Mouse (Mus musculus): ENCODE data around the gene Ripor2.

Gene Ripor2

GRCm38 (mm10) chr13:24584841-24585240, 2.9 kb downstream of the Ripor2 start:
- no peak for DNase-seq

- no peak for DNase-seq
Observed at GRCm38 (mm10) chr13:24585369-24585768, 3.4 kb downstream of the Ripor2 start.

- DNase-seq = no peak
Observed at GRCm38 (mm10) chr13:24587192-24587895, 5.4 kb downstream of the Ripor2 start.

GRCm38 (mm10) chr13:24588603-24589002, 6.6 kb downstream of the Ripor2 start:
- DNase-seq = no peak

GRCm38 (mm10) chr13:24591737-24592136, 9.7 kb downstream of the Ripor2 start:
- no peak for DNase-seq

- no peak for DNase-seq
Observed at GRCm38 (mm10) chr13:24594303-24594702, 12.3 kb downstream of the Ripor2 start.

GRCm38 (mm10) chr13:24599631-24600041, 17.6 kb downstream of the Ripor2 start:
- no peak for DNase-seq

GRCm38 (mm10) chr13:24602978-24603377, 21.0 kb downstream of the Ripor2 start:
- peak in 1 of 2 experiments; percentile 32 for DNase-seq

GRCm38 (mm10) chr13:24603591-24604009, 21.6 kb downstream of the Ripor2 start:
- DNase-seq = peak; percentile 30 to 57

GRCm38 (mm10) chr13:24604096-24604495, 22.1 kb downstream of the Ripor2 start:
- DNase-seq = no peak

GRCm38 (mm10) chr13:24604761-24605591, 23.0 kb downstream of the Ripor2 start:
- DNase-seq = peak; percentile 28 to 47

- no peak for DNase-seq
Observed at GRCm38 (mm10) chr13:24605755-24606154, 23.8 kb downstream of the Ripor2 start.

GRCm38 (mm10) chr13:24607961-24608360, 26.0 kb downstream of the Ripor2 start:
- DNase-seq = no peak

- no peak for DNase-seq
Observed at GRCm38 (mm10) chr13:24608709-24609108, 26.7 kb downstream of the Ripor2 start.

- no peak for DNase-seq
Observed at GRCm38 (mm10) chr13:24610883-24611282, 28.9 kb downstream of the Ripor2 start.

GRCm38 (mm10) chr13:24613031-24613430, 31.0 kb downstream of the Ripor2 start:
- DNase-seq = no peak

- no peak for DNase-seq
Observed at GRCm38 (mm10) chr13:24613433-24613832, 31.4 kb downstream of the Ripor2 start.

- no peak for DNase-seq
Observed at GRCm38 (mm10) chr13:24613927-24614780, 32.2 kb downstream of the Ripor2 start.

- DNase-seq = peak; percentile 42 to 61
Observed at GRCm38 (mm10) chr13:24615921-24616565, 34.1 kb downstream of the Ripor2 start.

- no peak for DNase-seq
Observed at GRCm38 (mm10) chr13:24616645-24617044, 34.7 kb downstream of the Ripor2 start.

- DNase-seq = no peak
Observed at GRCm38 (mm10) chr13:24617076-24617798, 35.2 kb downstream of the Ripor2 start.

- no peak for DNase-seq
Observed at GRCm38 (mm10) chr13:24617799-24618130, 35.8 kb downstream of the Ripor2 start.

All from kidney, postnatal 4 days (tissue).